Mouse (Mus musculus): ENCODE measurements at regions not wholly inside any gene's neighbourhood (a gene's known extent, or its start where the extent isn't known, plus 50 kb on each side); places are given as distances from the start of the nearest gene placed in this dataset.

- WGBS: 90% methylated on average over 1 of the region's 1 CpGs
- Histone ChIP-seq H3K4me3 (replicated peaks; ENCODE audit: low read length) (no peak overlapping the region), H3K27me3 (ENCODE audit: control insufficient read depth, insufficient read depth, low read length) (no peaks in the 10 kb centered on the region), H3K27ac (no peak overlapping the region), H3K4me1 (replicated peaks; ENCODE audit: control insufficient read depth, insufficient read depth, low read length) (0 out of 2 replicates have a peak, but pooled peaks cover 5% of the 10 kb centered on the region), H3K9me3 (ENCODE audit: control insufficient read depth, low read length) (no peaks in the 10 kb centered on the region), H3K9ac (no peak overlapping the region), H3K36me3 (replicated peaks; ENCODE audit: control insufficient read depth, insufficient read depth) (no peaks in the 10 kb centered on the region), H3K4me2 (replicated peaks) (no peak overlapping the region)
- no peak for DNase-seq (ENCODE audit: low spot score)
- ATAC-seq (ENCODE audit: low FRiP score): no peak
These were observed 81.9 kb downstream of the Edem1 start for GRCm38 (mm10) chr6:108910330-108910729.

DNA sequence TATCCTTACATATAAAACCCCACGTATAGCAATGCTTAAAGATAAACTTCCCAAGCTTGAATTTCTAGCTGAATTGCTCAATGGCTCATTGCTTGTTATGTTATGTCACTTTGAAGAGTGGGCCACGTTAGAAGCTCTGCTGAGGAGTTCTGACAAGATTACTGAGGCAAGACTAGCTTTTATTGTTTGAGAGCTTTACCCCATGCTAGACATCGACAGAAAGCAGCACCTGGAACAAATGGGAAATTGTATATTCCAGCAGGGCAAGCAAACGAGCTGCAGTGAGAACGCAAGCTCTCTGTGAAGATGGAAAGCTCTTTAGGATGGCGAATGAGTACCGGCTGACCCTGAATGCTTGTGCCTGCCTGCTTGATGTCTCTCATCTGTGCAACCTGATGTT, 84.1 kb downstream of the Edem1 start:
- WGBS: 47% methylated on average over 7 of the region's 7 CpGs
- no peak for ATAC-seq (ENCODE audit: low FRiP score)

DNA sequence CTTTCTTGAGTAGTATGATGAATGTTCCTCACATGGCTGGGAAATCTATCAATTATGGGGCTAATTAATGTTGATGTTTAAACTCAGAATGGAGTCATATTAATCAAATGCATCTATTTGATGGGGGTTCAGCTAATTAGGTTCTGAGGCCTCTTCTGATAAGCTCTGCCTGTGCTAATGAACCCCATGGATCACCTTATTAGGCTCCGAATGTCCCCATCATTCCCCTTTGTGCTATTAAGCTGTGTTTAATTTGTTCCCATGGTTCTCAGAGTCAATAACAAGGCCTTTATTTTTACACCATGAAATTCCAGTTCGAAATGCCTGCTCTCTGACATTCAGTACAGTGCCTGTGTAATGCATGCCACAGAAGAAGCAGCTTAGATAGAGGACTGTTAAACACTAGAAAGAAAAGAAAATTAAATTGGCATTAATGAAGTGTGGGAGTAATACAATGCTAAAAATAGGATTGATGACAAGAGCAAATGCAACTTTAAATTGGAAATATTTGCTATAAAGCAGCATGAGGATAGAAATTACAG, 91.0 kb downstream of the Edem1 start:
- no peak overlapping the region for H3K4me3 ChIP-seq (replicated peaks; ENCODE audit: low read length)
- H3K27ac ChIP-seq: no peak overlapping the region
- no peak for DNase-seq (ENCODE audit: low spot score)
- 33% methylated on average over 2 of the region's 2 CpGs for WGBS
- 0 out of 2 replicates have a peak, but pooled peaks cover 4% of the 10 kb centered on the region for H3K4me1 ChIP-seq (replicated peaks; ENCODE audit: control insufficient read depth, insufficient read depth, low read length)
- no peaks in the 10 kb centered on the region for H3K9me3 ChIP-seq (ENCODE audit: control insufficient read depth, low read length)
- H3K36me3 ChIP-seq (replicated peaks; ENCODE audit: control insufficient read depth, insufficient read depth): no peaks in the 10 kb centered on the region
- no peaks in the 10 kb centered on the region for H3K27me3 ChIP-seq (ENCODE audit: control insufficient read depth, insufficient read depth, low read length)
- no peak overlapping the region for H3K9ac ChIP-seq
- no peak overlapping the region for H3K4me2 ChIP-seq (replicated peaks)
- ATAC-seq (ENCODE audit: low FRiP score): 0 out of 2 replicates have a peak, but pooled peaks have one; percentile 31

More for the DNA sequence above, 84.1 kb downstream of the Edem1 start:
- Histone ChIP-seq H3K9me3 (ENCODE audit: control insufficient read depth, low read length) (no peaks in the 10 kb centered on the region), H3K27me3 (ENCODE audit: control insufficient read depth, insufficient read depth, low read length) (no peaks in the 10 kb centered on the region), H3K4me3 (replicated peaks; ENCODE audit: low read length) (no peak overlapping the region), H3K4me1 (replicated peaks; ENCODE audit: control insufficient read depth, insufficient read depth, low read length) (0 out of 2 replicates have a peak, but pooled peaks cover 5% of the 10 kb centered on the region), H3K4me2 (replicated peaks) (no peak overlapping the region), H3K9ac (no peak overlapping the region), H3K36me3 (replicated peaks; ENCODE audit: control insufficient read depth, insufficient read depth) (no peaks in the 10 kb centered on the region), H3K27ac (no peak overlapping the region)
- DNase-seq (ENCODE audit: low spot score): no peak

DNA sequence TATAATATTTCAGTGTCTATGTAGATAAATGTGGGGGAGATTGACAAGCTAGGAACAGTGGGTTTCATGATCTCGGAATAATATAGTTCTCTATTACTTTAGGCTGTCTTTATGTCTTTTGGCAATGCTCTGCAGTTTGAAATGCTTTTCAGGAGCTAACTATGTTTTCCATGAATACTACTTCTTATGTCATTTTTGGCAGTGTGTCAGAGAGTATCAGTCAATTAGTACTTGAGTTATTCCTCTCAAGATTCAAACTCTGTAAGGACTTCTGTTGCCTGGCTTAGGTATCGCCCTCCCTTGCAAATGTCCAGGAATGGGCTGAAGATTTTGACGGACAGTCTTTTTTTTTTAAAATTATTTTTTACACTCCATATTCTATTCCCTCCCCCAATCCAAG, 92.7 kb downstream of the Edem1 start:
- DNase-seq (ENCODE audit: low spot score): no peak
- Histone ChIP-seq H3K36me3 (replicated peaks; ENCODE audit: control insufficient read depth, insufficient read depth) (no peaks in the 10 kb centered on the region), H3K9ac (no peak overlapping the region), H3K4me2 (replicated peaks) (no peak overlapping the region), H3K4me1 (replicated peaks; ENCODE audit: control insufficient read depth, insufficient read depth, low read length) (0 out of 2 replicates have a peak, but pooled peaks cover 4% of the 10 kb centered on the region), H3K4me3 (replicated peaks; ENCODE audit: low read length) (no peak overlapping the region), H3K27ac (no peak overlapping the region), H3K27me3 (ENCODE audit: control insufficient read depth, insufficient read depth, low read length) (no peaks in the 10 kb centered on the region), H3K9me3 (ENCODE audit: control insufficient read depth, low read length) (no peaks in the 10 kb centered on the region)
- WGBS: 94% methylated on average over 3 of the region's 3 CpGs
- ATAC-seq (ENCODE audit: low FRiP score): no peak

GRCm38 (mm10) chr6:108922564-108922963, 94.1 kb downstream of the Edem1 start:
- Histone ChIP-seq H3K27me3 (ENCODE audit: control insufficient read depth, insufficient read depth, low read length) (no peaks in the 10 kb centered on the region), H3K4me1 (replicated peaks; ENCODE audit: control insufficient read depth, insufficient read depth, low read length) (0 out of 2 replicates have a peak, but pooled peaks cover 4% of the 10 kb centered on the region), H3K4me2 (replicated peaks) (no peak overlapping the region), H3K9me3 (ENCODE audit: control insufficient read depth, low read length) (no peaks in the 10 kb centered on the region), H3K9ac (no peak overlapping the region), H3K27ac (no peak overlapping the region), H3K4me3 (replicated peaks; ENCODE audit: low read length) (no peak overlapping the region), H3K36me3 (replicated peaks; ENCODE audit: control insufficient read depth, insufficient read depth) (no peaks in the 10 kb centered on the region)
- DNase-seq (ENCODE audit: low spot score) (no peak), ATAC-seq (ENCODE audit: low FRiP score) (no peak)
- 89% methylated on average over 6 of the region's 6 CpGs for WGBS

DNA sequence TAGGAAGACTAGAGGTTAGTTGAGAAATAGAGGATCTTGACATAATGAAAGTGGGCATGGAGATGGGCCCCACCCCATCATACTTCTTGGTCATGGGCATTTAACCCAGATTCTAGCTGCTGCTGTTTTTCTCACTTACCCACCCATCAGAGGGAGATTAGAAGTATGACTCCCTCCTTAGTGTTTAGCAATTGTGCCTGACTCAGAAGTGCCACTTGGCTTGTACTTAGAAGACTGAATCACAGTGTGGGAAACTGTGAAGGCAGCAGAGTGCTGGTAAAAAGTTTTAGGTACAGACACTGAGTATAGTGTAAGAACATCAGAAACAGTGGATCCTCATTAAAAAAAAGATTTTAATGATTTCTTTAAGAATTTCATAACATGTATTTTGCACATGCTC, 100.5 kb downstream of the Edem1 start:
- Histone ChIP-seq H3K36me3 (replicated peaks; ENCODE audit: control insufficient read depth, insufficient read depth) (no peaks in the 10 kb centered on the region), H3K4me2 (replicated peaks) (no peak overlapping the region), H3K9ac (no peak overlapping the region), H3K9me3 (ENCODE audit: control insufficient read depth, low read length) (no peaks in the 10 kb centered on the region), H3K4me1 (replicated peaks; ENCODE audit: control insufficient read depth, insufficient read depth, low read length) (no peaks in the 10 kb centered on the region), H3K27me3 (ENCODE audit: control insufficient read depth, insufficient read depth, low read length) (no peaks in the 10 kb centered on the region), H3K4me3 (replicated peaks; ENCODE audit: low read length) (no peak overlapping the region), H3K27ac (no peak overlapping the region)
- no peak for ATAC-seq (ENCODE audit: low FRiP score)
- no peak for DNase-seq (ENCODE audit: low spot score)

- H3K4me3 ChIP-seq (replicated peaks; ENCODE audit: low read length): no peak overlapping the region
- 91% methylated on average over 5 of the region's 5 CpGs for WGBS
- no peak for ATAC-seq (ENCODE audit: low FRiP score)
- H3K4me1 ChIP-seq (replicated peaks; ENCODE audit: control insufficient read depth, insufficient read depth, low read length): no peaks in the 10 kb centered on the region
- no peak overlapping the region for H3K4me2 ChIP-seq (replicated peaks)
- no peaks in the 10 kb centered on the region for H3K9me3 ChIP-seq (ENCODE audit: control insufficient read depth, low read length)
- H3K27ac ChIP-seq: no peak overlapping the region
- DNase-seq (ENCODE audit: low spot score): no peak
- no peak overlapping the region for H3K9ac ChIP-seq
- H3K36me3 ChIP-seq (replicated peaks; ENCODE audit: control insufficient read depth, insufficient read depth): no peaks in the 10 kb centered on the region
- H3K27me3 ChIP-seq (ENCODE audit: control insufficient read depth, insufficient read depth, low read length): no peaks in the 10 kb centered on the region
These were observed 110.2 kb downstream of the Edem1 start for GRCm38 (mm10) chr6:108938646-108939045.

- Histone ChIP-seq H3K9me3 (ENCODE audit: control insufficient read depth, low read length) (peaks cover 8% of the 10 kb centered on the region; the same call in 1 of the 2 replicates), H3K4me2 (replicated peaks) (no peak overlapping the region), H3K9ac (no peak overlapping the region), H3K27me3 (ENCODE audit: control insufficient read depth, insufficient read depth, low read length) (no peaks in the 10 kb centered on the region), H3K4me1 (replicated peaks; ENCODE audit: control insufficient read depth, insufficient read depth, low read length) (no peaks in the 10 kb centered on the region), H3K27ac (no peak overlapping the region), H3K4me3 (replicated peaks; ENCODE audit: low read length) (no peak overlapping the region), H3K36me3 (replicated peaks; ENCODE audit: control insufficient read depth, insufficient read depth) (no peaks in the 10 kb centered on the region)
- ATAC-seq (ENCODE audit: low FRiP score) (no peak), DNase-seq (ENCODE audit: low spot score) (no peak)
These were observed 113.8 kb downstream of the Edem1 start for GRCm38 (mm10) chr6:108942288-108942687.

- Histone ChIP-seq H3K36me3 (replicated peaks; ENCODE audit: control insufficient read depth, insufficient read depth) (no peaks in the 10 kb centered on the region), H3K27me3 (ENCODE audit: control insufficient read depth, insufficient read depth, low read length) (no peaks in the 10 kb centered on the region), H3K9me3 (ENCODE audit: control insufficient read depth, low read length) (no peaks in the 10 kb centered on the region), H3K9ac (no peak overlapping the region), H3K4me2 (replicated peaks) (no peak overlapping the region), H3K4me1 (replicated peaks; ENCODE audit: control insufficient read depth, insufficient read depth, low read length) (no peaks in the 10 kb centered on the region), H3K4me3 (replicated peaks; ENCODE audit: low read length) (no peak overlapping the region), H3K27ac (no peak overlapping the region)
- no peak for DNase-seq (ENCODE audit: low spot score)
- WGBS: 88% methylated on average over 6 of the region's 6 CpGs
- no peak for ATAC-seq (ENCODE audit: low FRiP score)
These were observed 123.9 kb downstream of the Edem1 start for GRCm38 (mm10) chr6:108952389-108952788.

GRCm38 (mm10) chr6:108962810-108963209, 134.4 kb downstream of the Edem1 start:
- Histone ChIP-seq H3K9me3 (ENCODE audit: control insufficient read depth, low read length) (no peaks in the 10 kb centered on the region), H3K9ac (no peak overlapping the region), H3K4me3 (replicated peaks; ENCODE audit: low read length) (no peak overlapping the region), H3K4me2 (replicated peaks) (no peak overlapping the region), H3K36me3 (replicated peaks; ENCODE audit: control insufficient read depth, insufficient read depth) (no peaks in the 10 kb centered on the region), H3K27me3 (ENCODE audit: control insufficient read depth, insufficient read depth, low read length) (no peaks in the 10 kb centered on the region), H3K27ac (no peak overlapping the region), H3K4me1 (replicated peaks; ENCODE audit: control insufficient read depth, insufficient read depth, low read length) (no peaks in the 10 kb centered on the region)
- ATAC-seq (ENCODE audit: low FRiP score): no peak
- no peak for DNase-seq (ENCODE audit: low spot score)

Measured in hindbrain, embryonic 14.5 days (tissue).